Mouse (Mus musculus) megakaryocyte, embryonic 14.5 days (primary cell): Measurements from ENCODE around the gene Gm17334.

Source experiments
- FLI1 ChIP-seq: IDR thresholded peaks from 2 replicates; pipeline ENCODE4 v1.6.1; 2012; ENCODE audit warnings: low read length, inconsistent platforms, mixed read lengths
- GATA1 ChIP-seq: IDR thresholded peaks from 3 replicates; pipeline ENCODE4 v1.6.1; 2012; ENCODE audit warnings: mixed read lengths, low read length, inconsistent platforms, borderline replicate concordance

GRCm38 (mm10) chr11:53764581-53764980 lies 8.4 kb downstream of the Gm17334 start:
- TF ChIP-seq GATA1, result no peak
- no peak for TF ChIP-seq FLI1
